Mouse (Mus musculus) megakaryocyte, embryonic 14.5 days (primary cell): ENCODE data around the gene Lrrc28.

Source experiments
- FLI1 ChIP-seq: IDR thresholded peaks from 2 replicates; pipeline ENCODE4 v1.6.1; 2012; ENCODE audit warnings: low read length, inconsistent platforms, mixed read lengths
- GATA1 ChIP-seq: IDR thresholded peaks from 3 replicates; pipeline ENCODE4 v1.6.1; 2012; ENCODE audit warnings: mixed read lengths, low read length, inconsistent platforms, borderline replicate concordance

GRCm38 (mm10) chr7:67618316-67618715, 26.8 kb downstream of the Lrrc28 start:
- TF ChIP-seq GATA1 (no peak), FLI1 (no peak)
